Mouse (Mus musculus) embryonic facial prominence, embryonic 15.5 days (tissue): ENCODE measurements around the gene Pcx. TPM values are rescaled to one million over a fixed set of nuclear protein-coding genes. Genes with fewer than 3 reads are reported as not detected.

Experiments
- microRNA-seq: library from miRNA; unstranded; fragments of <30 nt; microRNA quantifications from one replicate; pipeline ENCODE4, GENCODE M21; 2016; ENCODE audit warnings: borderline number of aligned reads
- polyA plus RNA-seq: library from polyadenylated mRNA; unstranded; fragments of >200 nt; fragmentation: Nextera tagmentation; extraction: Ambion mirVana; gene quantifications from 2 replicates; pipeline ENCODE4 v1.2.1, GENCODE M21; 2015

The Pcx gene
- polyA plus RNA-seq, 1 experiment from 2014 or later = 20.2 TPM

Small RNA genes lying within 50 kb of the gene (microRNA-seq; reads per million reads assigned to microRNA genes)
- gene Mir6986 = 1.0 reads per million

Other genes starting within 250 kb of the Pcx start
- 27.5 and 34.4 TPM in 2 replicates for gene Ssh3, start 241.3 kb upstream of the Pcx start, polyA plus RNA-seq
- gene Ankrd13d, start 227.3 kb upstream of the Pcx start, polyA plus RNA-seq = 13.0 and 13.7 TPM in 2 replicates
- 20.1 and 24.4 TPM in 2 replicates for gene Grk2, start 204.2 kb upstream of the Pcx start, polyA plus RNA-seq
- gene Kdm2a, start 112.2 kb upstream of the Pcx start, polyA plus RNA-seq = 50.4 and 55.0 TPM in 2 replicates
- 47.4 and 50.5 TPM in 2 replicates for gene Rhod, start 71.0 kb upstream of the Pcx start, polyA plus RNA-seq
- 1.5 and 1.7 TPM in 2 replicates for gene Syt12, start 33.0 kb upstream of the Pcx start, polyA plus RNA-seq
- gene 2010003K11Rik, start 11.9 kb upstream of the Pcx start, polyA plus RNA-seq = not detected in 2 replicates
- 7.6 and 8.4 TPM in 2 replicates for gene Lrfn4, start 105.2 kb downstream of the Pcx start, polyA plus RNA-seq
- 65.6 and 65.9 TPM in 2 replicates for gene Rce1, start 115.2 kb downstream of the Pcx start, polyA plus RNA-seq
- gene Gm960, start 188.2 kb downstream of the Pcx start, polyA plus RNA-seq = 2.6 and 5.4 TPM in 2 replicates
- 5.3 TPM in 2 replicates for gene Sptbn2, start 200.7 kb downstream of the Pcx start, polyA plus RNA-seq
- gene Rbm4b, start 246.0 kb downstream of the Pcx start, polyA plus RNA-seq = 64.3 and 65.5 TPM in 2 replicates